ENCODE assay signal across 9 mouse cellular contexts in the genomic region with DNA sequence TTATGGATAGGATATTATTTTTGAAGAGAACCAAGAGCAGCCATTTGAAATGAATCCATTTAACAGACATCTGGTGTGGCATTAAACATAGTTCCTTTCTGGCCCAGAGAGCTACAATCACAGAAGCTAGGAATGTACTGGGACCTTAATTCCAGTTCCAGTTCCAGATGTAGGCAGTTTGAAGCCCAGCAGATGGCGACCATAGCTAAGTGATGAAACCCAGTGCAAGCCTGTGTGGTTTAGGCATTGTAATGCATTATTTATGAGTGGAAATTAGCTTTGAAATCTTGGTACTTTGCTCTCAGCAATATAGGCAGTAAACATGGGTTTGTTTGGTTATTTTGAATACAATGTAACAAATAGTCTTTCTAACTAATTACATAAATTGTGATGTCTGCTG.
A peak's percentile ranks its signal among the peaks of the same experiment; 100 is the strongest.
DNase-seq lines count a peak whose midpoint lies in the region; ATAC-seq and TF ChIP-seq lines count a peak whose summit lies in the region.
"Had no signal": no experiment of that assay in that cellular context is flagged by ENCODE, and none has a peak within 500 bp of the region (broad histone marks: within the 10 kb centered on the region; RNA-seq: fewer than 3 reads in every experiment).

No protein-coding gene starts in this region.

- no peak for TF ChIP-seq POLR2A in embryonic fibroblast, embryonic 13.5 days (IDR thresholded peaks at IDR 0.05; ENCODE audit: low read depth, low read length)

- no peaks in the 10 kb centered on the region for H3K4me1 ChIP-seq in embryonic fibroblast, embryonic 13.5 days (ENCODE audit: control insufficient read depth, insufficient read depth, low read length)
- H3K4me1 ChIP-seq in midbrain, embryonic 15.5 days = no peaks in the 10 kb centered on the region
- H3K4me1 ChIP-seq: heart, embryonic 15.5 days had no signal

- peak; percentile 4 for DNase-seq in kidney, adult 18-20 months
- no peak for DNase-seq in kidney, adult 11 months
- DNase-seq in kidney, postnatal 14 days = peak; percentile 13
- DNase-seq in heart, adult 9 months (ENCODE audit: low spot score in 2 of 2) = no peak

- H3K9me3 ChIP-seq in midbrain, embryonic 15.5 days = no peaks in the 10 kb centered on the region
- H3K9me3 ChIP-seq: heart, embryonic 15.5 days had no signal

- H3K4me2 ChIP-seq in midbrain, embryonic 15.5 days = no peak overlapping the region
- H3K4me2 ChIP-seq: heart, embryonic 15.5 days had no signal

- no peaks in the 10 kb centered on the region for H3K36me3 ChIP-seq in midbrain, embryonic 15.5 days (replicated peaks)
- H3K36me3 ChIP-seq: heart, embryonic 15.5 days had no signal

- ATAC-seq in midbrain, embryonic 15.5 days (replicated peaks) = peak; percentile 91
- no peak for ATAC-seq in megakaryocyte progenitor cell, adult 5-6 weeks (replicated peaks; ENCODE audit: poor library complexity)
- no peak for ATAC-seq in granulocyte monocyte progenitor cell, adult 5-6 weeks (replicated peaks; ENCODE audit: poor library complexity, severe bottlenecking)

- no peak overlapping the region for H3K4me3 ChIP-seq in embryonic fibroblast, embryonic 13.5 days (ENCODE audit: insufficient read depth, low read length)
- H3K4me3 ChIP-seq in midbrain, embryonic 15.5 days = no peak overlapping the region
- H3K4me3 ChIP-seq: heart, embryonic 15.5 days had no signal

- TF ChIP-seq CTCF in embryonic fibroblast, embryonic 13.5 days (IDR thresholded peaks at IDR 0.05; ENCODE audit: borderline replicate concordance, insufficient read depth, low read length) = 0 out of 2 replicates have a peak, but pooled peaks have one; percentile 4

- no peak overlapping the region for H3K27ac ChIP-seq in embryonic fibroblast, embryonic 13.5 days (ENCODE audit: insufficient read depth, low read length)
- no peak overlapping the region for H3K27ac ChIP-seq in midbrain, embryonic 15.5 days
- H3K27ac ChIP-seq: heart, embryonic 15.5 days had no signal

- no peak overlapping the region for H3K9ac ChIP-seq in midbrain, embryonic 15.5 days
- H3K9ac ChIP-seq: heart, embryonic 15.5 days had no signal

- 31% methylated on average over 1 of the region's 1 CpGs for WGBS in midbrain, embryonic 15.5 days

- H3K27me3 ChIP-seq in midbrain, embryonic 15.5 days (replicated peaks) = no peaks in the 10 kb centered on the region
- H3K27me3 ChIP-seq: heart, embryonic 15.5 days had no signal

Comparison
In these comparisons a context has a peak if more than half of its experiments do, and no peak if none do; other contexts are left out.
1. DNase-seq: peak in kidney, adult 18-20 months (single experiment) and kidney, postnatal 14 days (single experiment); none in kidney, adult 11 months (single experiment) and heart, adult 9 months (0 of 2).